In genomic region chr13:107072345-107073038, GRCm38 (mm10) we compare ENCODE assay signal across 8 mouse cellular contexts. TPM values are rescaled to one million over a fixed set of nuclear protein-coding genes. Genes with fewer than 3 reads are reported as not detected.
DNase-seq lines count a peak whose midpoint lies in the region; ATAC-seq and TF ChIP-seq lines count a peak whose summit lies in the region.

No protein-coding gene starts in this region.

- WGBS in forebrain, embryonic 10.5 days: 15% methylated on average over 11 of the region's 11 CpGs
- 41% methylated on average over 11 of the region's 11 CpGs for WGBS in intestine, embryonic 15.5 days
- 31% methylated on average over 11 of the region's 11 CpGs for WGBS in neural tube, embryonic 12.5 days

- peak overlapping the region; percentile 40 for H3K4me3 ChIP-seq in left cerebral cortex, adult 2 months
- H3K4me3 ChIP-seq in forebrain, embryonic 10.5 days: peak overlapping the region; percentile 47
- H3K4me3 ChIP-seq in intestine, embryonic 15.5 days (replicated peaks): peak overlapping the region; percentile 15; the same call in 1 of the 2 replicates
- H3K4me3 ChIP-seq in neural tube, embryonic 12.5 days: peak overlapping the region; percentile 23

- peak overlapping the region; percentile 18; the same call in 1 of the 2 replicates for H3K9ac ChIP-seq in intestine, embryonic 15.5 days
- 0 out of 2 replicates have a peak overlapping the region, but pooled peaks have one; percentile 44 for H3K9ac ChIP-seq in neural tube, embryonic 12.5 days

- no peak for DNase-seq in left cerebral cortex, adult 2 months (ENCODE audit: extremely low spot score in 1 of 2, low spot score in 2 of 2)
- no peak for DNase-seq in left cerebral cortex, adult 11 months (ENCODE audit: low spot score)
- DNase-seq in forebrain, embryonic 10.5 days (ENCODE audit: extremely low spot score, low spot score): no peak
- no peak for DNase-seq in spleen, postnatal 10 days (ENCODE audit: low spot score in 2 of 2)
- no peak for DNase-seq in adrenal gland, adult 8-10 months

- no peaks in the 10 kb centered on the region for H3K36me3 ChIP-seq in forebrain, embryonic 10.5 days (replicated peaks)
- H3K36me3 ChIP-seq in intestine, embryonic 15.5 days: no peaks in the 10 kb centered on the region
- H3K36me3 ChIP-seq in neural tube, embryonic 12.5 days: no peaks in the 10 kb centered on the region

- H3K4me2 ChIP-seq in intestine, embryonic 15.5 days (replicated peaks): peak overlapping the region; percentile 55
- peak overlapping the region; percentile 70 for H3K4me2 ChIP-seq in neural tube, embryonic 12.5 days (replicated peaks)

- intact Hi-C loops in left cerebral cortex, adult 2 months (cut with DNase I): loop anchor here (2.0 kb wide), 1 partner anchor 50 kb away; the partner anchor contains the start of gene Kif2a

- TF ChIP-seq CTCF in left cerebral cortex, adult 2 months (IDR thresholded peaks at IDR 0.05): no peak

- peaks cover 36% of the 10 kb centered on the region for H3K27me3 ChIP-seq in forebrain, embryonic 10.5 days (ENCODE audit: poor library complexity, severe bottlenecking)
- no peaks in the 10 kb centered on the region for H3K27me3 ChIP-seq in intestine, embryonic 15.5 days (replicated peaks)
- H3K27me3 ChIP-seq in neural tube, embryonic 12.5 days (replicated peaks): no peaks in the 10 kb centered on the region

- H3K4me1 ChIP-seq in forebrain, embryonic 10.5 days: peaks cover 19% of the 10 kb centered on the region
- H3K4me1 ChIP-seq in intestine, embryonic 15.5 days (replicated peaks): 0 out of 2 replicates have a peak, but pooled peaks cover 4% of the 10 kb centered on the region
- peaks cover 8% of the 10 kb centered on the region; the same call in 1 of the 2 replicates for H3K4me1 ChIP-seq in neural tube, embryonic 12.5 days

- no peaks in the 10 kb centered on the region for H3K9me3 ChIP-seq in forebrain, embryonic 10.5 days
- H3K9me3 ChIP-seq in intestine, embryonic 15.5 days: no peaks in the 10 kb centered on the region
- H3K9me3 ChIP-seq in neural tube, embryonic 12.5 days: no peaks in the 10 kb centered on the region

- H3K27ac ChIP-seq in left cerebral cortex, adult 2 months: peak overlapping the region; percentile 71; the same call in 1 of the 2 replicates
- H3K27ac ChIP-seq in forebrain, embryonic 10.5 days: peak overlapping the region; percentile 80
- H3K27ac ChIP-seq in intestine, embryonic 15.5 days: no peak overlapping the region
- no peak overlapping the region for H3K27ac ChIP-seq in neural tube, embryonic 12.5 days

- ATAC-seq in intestine, embryonic 15.5 days: peak; percentile 55; the same call in 1 of the 2 replicates
- peak; percentile 67; the same call in 1 of the 2 replicates for ATAC-seq in neural tube, embryonic 12.5 days (ENCODE audit: low FRiP score, low read depth)
- no peak for ATAC-seq in monocyte, adult 5-6 weeks (replicated peaks; ENCODE audit: insufficient number of reproducible peaks, low FRiP score, low TSS enrichment, poor library complexity, severe bottlenecking)

RNA-seq across cellular contexts. Expression of gene Kif2a, which starts 50.6 kb away (rescaled TPM):
- total RNA-seq in left cerebral cortex, adult 2 months (2021): 100 to 1,000 TPM in 1 of 2 experiments, 10 to 100 TPM in 1; 88.8 to 107 TPM
- polyA plus RNA-seq in forebrain, embryonic 10.5 days (2016; fragmentation: Nextera tagmentation; extraction: Ambion mirVana): 14.2 and 14.6 TPM in 2 replicates
- polyA plus RNA-seq in intestine, embryonic 15.5 days (2015; fragmentation: Nextera tagmentation; extraction: Ambion mirVana): 20.1 and 24.7 TPM in 2 replicates
- polyA plus RNA-seq in neural tube, embryonic 12.5 days (2016; fragmentation: Nextera tagmentation; extraction: Ambion mirVana): 39.7 and 41.4 TPM in 2 replicates
- total RNA-seq in adrenal gland, adult 8-10 months (2022): 10 to 100 TPM; 35.1 to 62.0 (median 52.1) TPM
- total RNA-seq in monocyte, adult 5-6 weeks (2017): 10.7 to 49.6 TPM (median 27.6 TPM) in 3 replicates

Comparison
In these comparisons a context has a peak if more than half of its experiments do, and no peak if none do; other contexts are left out.
1. H3K27ac ChIP-seq: peak in left cerebral cortex, adult 2 months (single experiment) and forebrain, embryonic 10.5 days (single experiment); none in intestine, embryonic 15.5 days (single experiment) and neural tube, embryonic 12.5 days (single experiment).
2. Peak in every context shown above with its lines, with median percentiles within 50 percentile points of each other: H3K4me3 ChIP-seq.